Mouse (Mus musculus) cerebellum, postnatal 36 days (tissue): ENCODE measurements at regions not wholly inside any gene's neighbourhood (a gene's known extent, or its start where the extent isn't known, plus 50 kb on each side); places are given as distances from the start of the nearest gene placed in this dataset.
A peak's percentile ranks its signal among the peaks of the same experiment; 100 is the strongest.

ENCODE experiments used
- DNase-seq, 2 experiments: peaks; one replicate each; pipeline ENCODE4 v3.0.0; 2021 to 2022; ENCODE audit warnings: mixed read lengths in 2 of 2

GRCm38 (mm10) chr11:109088488-109089252, 55.5 kb downstream of the E030025P04Rik start:
- DNase-seq: no peak

- DNase-seq: no peak
Measured at GRCm38 (mm10) chr11:109081957-109082356, 62.2 kb downstream of the E030025P04Rik start.

- no peak for DNase-seq
Measured at GRCm38 (mm10) chr11:109081454-109081853, 62.7 kb downstream of the E030025P04Rik start.

GRCm38 (mm10) chr11:109080847-109081415, 63.2 kb downstream of the E030025P04Rik start:
- no peak for DNase-seq

- peak in 1 of 2 experiments; percentile 14 for DNase-seq
Measured at GRCm38 (mm10) chr11:109079466-109079865, 64.7 kb downstream of the E030025P04Rik start.

- no peak for DNase-seq
Measured at GRCm38 (mm10) chr11:109076587-109077417, 67.4 kb downstream of the E030025P04Rik start.

GRCm38 (mm10) chr11:109071340-109071739, 72.8 kb downstream of the E030025P04Rik start:
- DNase-seq: peak in 1 of 2 experiments; percentile 14

- no peak for DNase-seq
Measured at GRCm38 (mm10) chr11:109070412-109070811, 73.8 kb downstream of the E030025P04Rik start.

GRCm38 (mm10) chr11:109069326-109069709, 74.9 kb downstream of the E030025P04Rik start:
- DNase-seq: peak; percentile 56 to 62

GRCm38 (mm10) chr11:109068371-109069325, 75.5 kb downstream of the E030025P04Rik start:
- peak; percentile 39 to 43 for DNase-seq

- no peak for DNase-seq
Measured at GRCm38 (mm10) chr11:109067733-109068132, 76.4 kb downstream of the E030025P04Rik start.

- no peak for DNase-seq
Measured at GRCm38 (mm10) chr11:109061971-109062370, 82.2 kb downstream of the E030025P04Rik start.

- DNase-seq: no peak
Measured at GRCm38 (mm10) chr11:109060527-109060908, 83.7 kb downstream of the E030025P04Rik start.

GRCm38 (mm10) chr11:109059863-109060526, 84.2 kb downstream of the E030025P04Rik start:
- no peak for DNase-seq

GRCm38 (mm10) chr11:109058021-109058420, 86.1 kb downstream of the E030025P04Rik start:
- DNase-seq: peak in 1 of 2 experiments; percentile 22

- no peak for DNase-seq
Measured at GRCm38 (mm10) chr11:109048257-109049101, 95.7 kb downstream of the E030025P04Rik start.

GRCm38 (mm10) chr11:109047483-109048110, 96.6 kb downstream of the E030025P04Rik start:
- DNase-seq: no peak

- DNase-seq: no peak
Measured at GRCm38 (mm10) chr11:109046446-109046845, 97.7 kb downstream of the E030025P04Rik start.

GRCm38 (mm10) chr11:109040519-109040916, 103.7 kb downstream of the E030025P04Rik start:
- peak; percentile 51 to 66 for DNase-seq
